11 mouse cellular contexts compared by ENCODE assay signal in the genomic region with DNA sequence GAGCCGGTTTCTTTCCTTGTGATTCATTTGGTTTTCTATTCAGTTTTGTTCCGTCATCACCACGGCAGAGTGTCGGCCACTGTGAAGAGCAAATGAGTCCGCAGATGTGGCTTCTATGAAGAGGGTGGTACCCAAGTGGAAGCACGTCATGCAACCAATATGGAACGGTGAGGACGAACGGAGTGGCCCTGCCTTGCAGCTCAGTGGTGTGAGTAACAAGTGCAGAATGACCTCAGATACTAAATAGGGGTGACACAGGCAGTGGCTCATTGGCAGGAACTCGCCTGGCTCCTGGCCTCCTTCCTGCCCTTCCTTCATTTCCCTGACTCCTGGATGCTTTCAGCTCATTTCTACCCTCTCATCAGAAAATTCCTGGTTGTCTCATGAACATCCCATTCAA.
"Had no signal": no experiment of that assay in that cellular context is flagged by ENCODE, and none has a peak within 500 bp of the region (broad histone marks: within the 10 kb centered on the region; RNA-seq: fewer than 3 reads in every experiment).

No protein-coding gene starts in this region.

- H3K36me3 ChIP-seq: kidney, embryonic 15.5 days; limb, embryonic 13.5 days; midbrain, embryonic 12.5 days; stomach, embryonic 15.5 days had no signal

- H3K4me1 ChIP-seq: limb, embryonic 13.5 days; midbrain, embryonic 12.5 days; stomach, embryonic 15.5 days had no signal

- H3K4me2 ChIP-seq: kidney, embryonic 15.5 days; limb, embryonic 13.5 days; midbrain, embryonic 12.5 days; stomach, embryonic 15.5 days had no signal

- H3K27me3 ChIP-seq: kidney, embryonic 15.5 days; limb, embryonic 13.5 days; midbrain, embryonic 12.5 days; stomach, embryonic 15.5 days had no signal

- H3K27ac ChIP-seq: kidney, embryonic 15.5 days; limb, embryonic 13.5 days; midbrain, embryonic 12.5 days; stomach, embryonic 15.5 days had no signal

- H3K9me3 ChIP-seq: kidney, embryonic 15.5 days; midbrain, embryonic 12.5 days; stomach, embryonic 15.5 days had no signal

- H3K9ac ChIP-seq: kidney, embryonic 15.5 days; limb, embryonic 13.5 days; midbrain, embryonic 12.5 days; stomach, embryonic 15.5 days had no signal

- DNase-seq: kidney, adult 11 months; kidney, postnatal 14 days; left cerebral cortex, postnatal 4 days; lung, postnatal 14 days; right cerebral cortex, postnatal 14 days; thymus, adult 2 months; thymus, postnatal 25 days had no signal

- H3K4me3 ChIP-seq: kidney, embryonic 15.5 days; limb, embryonic 13.5 days; midbrain, embryonic 12.5 days; stomach, embryonic 15.5 days had no signal
